Mouse (Mus musculus) lung, embryonic 16.5 days (tissue): ENCODE results near the gene Cyb5r4. TPM values are rescaled to one million over a fixed set of nuclear protein-coding genes. Genes with fewer than 3 reads are reported as not detected.
"Not testable (repeated sequence)": the region's sequence is repeated elsewhere in the genome, so short reads cannot be mapped to it uniquely, and the experiment has no call there.

Experiments
- ATAC-seq: fragments of 200-750 bp; cut with Nextera tagmentation; 2 replicates; pipeline ENCODE4 v1.8.0; 2017; ENCODE audit warnings: low read depth, mild to moderate bottlenecking, moderate library complexity
- H3K27ac ChIP-seq: fragments of 300-500 bp; sonication (generic); 2 replicates; pipeline ENCODE4 v1.5.1; 2014; ENCODE audit warnings: mild to moderate bottlenecking, control low read depth, low read length
- H3K27me3 ChIP-seq: fragments of 300-500 bp; sonication (generic); 2 replicates; pipeline ENCODE4 v1.6.1; 2014; ENCODE audit warnings: low read depth, low read length, mixed read lengths; ENCODE audit not compliant: control insufficient read depth, insufficient read depth
- H3K36me3 ChIP-seq: fragments of 300-500 bp; sonication (generic); 2 replicates; pipeline ENCODE4 v1.6.1; 2014; ENCODE audit warnings: low read length; ENCODE audit not compliant: control insufficient read depth, insufficient read depth
- H3K4me1 ChIP-seq: fragments of 300-500 bp; sonication (generic); replicated peaks from 2 replicates; pipeline ENCODE4 v1.6.1; 2014; ENCODE audit warnings: low read length, mixed read lengths; ENCODE audit not compliant: control insufficient read depth, insufficient read depth
- H3K4me2 ChIP-seq: fragments of 300-500 bp; sonication (generic); 2 replicates; pipeline ENCODE4 v1.6.1; 2014; ENCODE audit warnings: low read depth, low read length, control low read depth
- H3K4me3 ChIP-seq: fragments of 300-500 bp; sonication (generic); 2 replicates; pipeline ENCODE4 v1.5.1; 2014; ENCODE audit warnings: mild to moderate bottlenecking, low read length, control low read depth
- H3K9ac ChIP-seq: fragments of 300-500 bp; sonication (generic); 2 replicates; pipeline ENCODE4 v1.6.1; 2014; ENCODE audit warnings: low read length, control low read depth
- H3K9me3 ChIP-seq: fragments of 300-500 bp; sonication (generic); 2 replicates; pipeline ENCODE4 v1.6.1; 2016; ENCODE audit warnings: low read length; ENCODE audit not compliant: control insufficient read depth
- WGBS: fragments of 180-500 bp; shearing (Covaris S2); extraction: QIAGEN DNeasy Blood & Tissue Kit; methylation state at CpG from one replicate; pipeline ENCODE4 v1.1.7; 2014; 5-methylcytosine and 5-hydroxymethylcytosine counted together
- polyA plus RNA-seq: library from polyadenylated mRNA; unstranded; fragments of >200 nt; fragmentation: Nextera tagmentation; extraction: Ambion mirVana; gene quantifications from 2 replicates; pipeline ENCODE4 v1.2.1, GENCODE M21; 2015

The Cyb5r4 gene
- polyA plus RNA-seq, 1 experiment from 2014 or later = 53.2 TPM

GRCm38 (mm10) chr9:87118996-87119395 is 97.2 kb downstream of the Cyb5r4 start:
- ATAC-seq = no peak
- Histone ChIP-seq H3K9me3 (no peaks in the 10 kb centered on the region), H3K4me2 (no peak overlapping the region), H3K4me3 (no peak overlapping the region), H3K4me1 (no peaks in the 10 kb centered on the region), H3K27ac (no peak overlapping the region), H3K9ac (no peak overlapping the region), H3K36me3 (no peaks in the 10 kb centered on the region), H3K27me3 (no peaks in the 10 kb centered on the region)
- 60% methylated on average over 3 of the region's 3 CpGs for WGBS

DNA sequence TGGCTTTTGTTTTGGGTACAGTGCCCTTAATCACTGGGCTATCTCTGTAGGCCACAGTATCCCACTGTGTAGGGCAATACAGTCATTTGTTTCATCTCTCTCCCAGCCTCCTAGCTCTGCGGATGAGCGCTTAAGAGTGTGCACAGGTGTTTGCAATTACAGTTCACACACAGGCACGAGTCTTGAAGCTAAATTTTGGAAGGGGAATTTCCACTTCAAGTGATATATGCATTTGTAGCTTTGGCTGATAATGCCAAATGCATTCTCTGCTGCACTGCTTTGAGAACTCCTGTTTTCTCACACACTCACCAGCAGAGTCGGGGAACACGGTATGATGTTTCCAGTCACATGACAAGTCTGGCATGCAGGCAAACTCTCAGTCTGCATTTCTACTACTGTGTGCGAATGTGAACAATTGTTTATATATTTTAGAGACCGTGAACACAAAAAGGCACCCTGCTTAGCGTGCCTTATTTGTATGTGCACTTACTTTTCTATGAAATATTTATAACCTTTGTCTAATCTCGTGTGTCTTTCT is 100.2 kb downstream of the Cyb5r4 start:
- H3K4me2 ChIP-seq = no peak overlapping the region
- no peak overlapping the region for H3K9ac ChIP-seq
- H3K4me1 ChIP-seq = no peaks in the 10 kb centered on the region
- ATAC-seq = no peak
- WGBS = 51% methylated on average over 9 of the region's 9 CpGs
- H3K27me3 ChIP-seq = no peaks in the 10 kb centered on the region
- no peak overlapping the region for H3K4me3 ChIP-seq
- no peaks in the 10 kb centered on the region for H3K36me3 ChIP-seq
- no peak overlapping the region for H3K27ac ChIP-seq
- no peaks in the 10 kb centered on the region for H3K9me3 ChIP-seq

DNA sequence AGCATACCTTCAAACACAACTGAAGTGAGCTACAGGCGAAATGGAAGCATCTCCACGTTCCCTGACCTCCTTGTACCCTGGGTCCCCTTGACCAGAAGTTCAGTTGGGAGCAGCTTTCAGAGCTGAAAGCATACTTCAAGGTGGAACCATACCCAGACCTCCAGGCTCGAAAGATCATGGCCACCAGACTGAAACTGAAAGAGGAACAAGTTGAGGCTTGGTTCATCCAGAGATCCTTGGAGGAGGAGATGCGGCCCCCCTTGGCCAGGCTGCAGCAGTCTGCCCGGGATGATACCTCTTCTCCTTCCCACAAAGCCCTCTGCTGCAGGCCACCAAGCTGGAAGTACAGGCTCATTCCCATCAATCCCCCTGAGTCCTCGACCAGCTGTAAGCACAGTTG is 105.2 kb downstream of the Cyb5r4 start:
- H3K36me3 ChIP-seq, H3K9ac ChIP-seq, ATAC-seq, H3K4me1 ChIP-seq, H3K9me3 ChIP-seq, H3K4me3 ChIP-seq, H3K4me2 ChIP-seq, H3K27me3 ChIP-seq, H3K27ac ChIP-seq: not testable (repeated sequence)
- WGBS = 63% methylated on average over 6 of the region's 6 CpGs

Other genes starting within 250 kb of the Cyb5r4 start
- gene Snap91, start 141.4 kb upstream of the Cyb5r4 start, polyA plus RNA-seq = 3.3 and 4.9 TPM in 2 replicates
- not detected in 2 replicates for gene Ripply2, start 6.5 kb upstream of the Cyb5r4 start, polyA plus RNA-seq
- 0.18 and 0.20 TPM in 2 replicates for gene Mrap2, start 122.3 kb downstream of the Cyb5r4 start, polyA plus RNA-seq
- gene Cep162, start 233.5 kb downstream of the Cyb5r4 start, polyA plus RNA-seq = 6.8 and 6.9 TPM in 2 replicates